Mouse (Mus musculus): ENCODE data around the gene Mpi.
A peak's percentile ranks its signal among the peaks of the same experiment; 100 is the strongest.

Gene Mpi

GRCm38 (mm10) chr9:57522861-57523246 lies 29.7 kb downstream of the Mpi start:
- no peak for DNase-seq (ENCODE audit: low spot score)

- no peak for DNase-seq (ENCODE audit: low spot score)
These were observed 30.3 kb downstream of the Mpi start for GRCm38 (mm10) chr9:57522114-57522860.

GRCm38 (mm10) chr9:57521056-57521911 lies 31.3 kb downstream of the Mpi start, which contains the start of gene Cox5a:
Cox5a (plus strand) TSS chr9:57521274.
- peak; percentile 87 for DNase-seq (ENCODE audit: low spot score)

- DNase-seq (ENCODE audit: low spot score) = no peak
These were observed 32.0 kb downstream of the Mpi start for GRCm38 (mm10) chr9:57520375-57521055.

- DNase-seq (ENCODE audit: low spot score) = peak; percentile 57
These were observed 35.5 kb downstream of the Mpi start for GRCm38 (mm10) chr9:57517113-57517512.

- DNase-seq (ENCODE audit: low spot score) = no peak
These were observed 42.0 kb downstream of the Mpi start for GRCm38 (mm10) chr9:57510577-57510976.

- DNase-seq (ENCODE audit: low spot score) = no peak
These were observed 46.9 kb downstream of the Mpi start for GRCm38 (mm10) chr9:57505700-57506099.

GRCm38 (mm10) chr9:57504891-57505290 lies 47.7 kb downstream of the Mpi start:
- DNase-seq (ENCODE audit: low spot score) = no peak

- peak; percentile 35 for DNase-seq (ENCODE audit: low spot score)
These were observed 48.2 kb downstream of the Mpi start for GRCm38 (mm10) chr9:57504381-57504700.

- no peak for DNase-seq (ENCODE audit: low spot score)
These were observed 48.8 kb downstream of the Mpi start, which contains the start of gene Rpp25 for GRCm38 (mm10) chr9:57503622-57504380. Rpp25 (plus strand) TSS chr9:57504026.

GRCm38 (mm10) chr9:57502911-57503621 lies 49.5 kb downstream of the Mpi start:
- DNase-seq (ENCODE audit: low spot score) = no peak

GRCm38 (mm10) chr9:57501861-57502260 lies 50.7 kb downstream of the Mpi start:
- no peak for DNase-seq (ENCODE audit: low spot score)

- no peak for DNase-seq (ENCODE audit: low spot score)
These were observed 51.1 kb downstream of the Mpi start for GRCm38 (mm10) chr9:57501452-57501851.

GRCm38 (mm10) chr9:57498536-57498935 lies 54.0 kb downstream of the Mpi start:
- DNase-seq (ENCODE audit: low spot score) = no peak

GRCm38 (mm10) chr9:57497236-57497635 lies 55.3 kb downstream of the Mpi start:
- DNase-seq (ENCODE audit: low spot score) = no peak

- DNase-seq (ENCODE audit: low spot score) = no peak
These were observed 57.6 kb downstream of the Mpi start for GRCm38 (mm10) chr9:57494970-57495369.

All from T-cell, adult 2 months (primary cell).